Mouse (Mus musculus): ENCODE results near the gene Gm21992. TPM values are rescaled to one million over a fixed set of nuclear protein-coding genes. Genes with fewer than 3 reads are reported as not detected.

The Gm21992 gene
- 12.7 and 17.2 TPM in 2 replicates for polyA plus RNA-seq (2012; rRNA removed)

GRCm38 (mm10) chr19:4811063-4811908 lies at the start of gene Gm21992, which contains the start of gene Rbm14:
Gm21992 (minus strand) TSS chr19:4811612.
Rbm14 (minus strand) TSS chr19:4811634.
- DNase-seq (ENCODE audit: low spot score): peak; percentile 98

GRCm38 (mm10) chr19:4859081-4859480 lies 47.7 kb upstream of the Gm21992 start:
- no peak for DNase-seq (ENCODE audit: low spot score)

GRCm38 (mm10) chr19:4855951-4856350 lies 44.5 kb upstream of the Gm21992 start:
- no peak for DNase-seq (ENCODE audit: low spot score)

- DNase-seq (ENCODE audit: low spot score): no peak
Observed at GRCm38 (mm10) chr19:4855470-4855820, 44.0 kb upstream of the Gm21992 start.

GRCm38 (mm10) chr19:4854552-4855469 lies 43.4 kb upstream of the Gm21992 start, which contains the start of gene Ctsf:
Ctsf (plus strand) TSS chr19:4855130.
- peak; percentile 77 for DNase-seq (ENCODE audit: low spot score)

GRCm38 (mm10) chr19:4850281-4850680 lies 38.9 kb upstream of the Gm21992 start:
- no peak for DNase-seq (ENCODE audit: low spot score)

GRCm38 (mm10) chr19:4849800-4850199 lies 38.4 kb upstream of the Gm21992 start:
- no peak for DNase-seq (ENCODE audit: low spot score)

GRCm38 (mm10) chr19:4847490-4847889 lies 36.1 kb upstream of the Gm21992 start:
- DNase-seq (ENCODE audit: low spot score): no peak

GRCm38 (mm10) chr19:4845846-4846245 lies 34.4 kb upstream of the Gm21992 start:
- no peak for DNase-seq (ENCODE audit: low spot score)

GRCm38 (mm10) chr19:4842611-4843010 lies 31.2 kb upstream of the Gm21992 start:
- no peak for DNase-seq (ENCODE audit: low spot score)

- no peak for DNase-seq (ENCODE audit: low spot score)
Observed at GRCm38 (mm10) chr19:4840848-4841247, 29.4 kb upstream of the Gm21992 start.

- DNase-seq (ENCODE audit: low spot score): peak; percentile 84
Observed at GRCm38 (mm10) chr19:4839149-4839548, 27.7 kb upstream of the Gm21992 start, which contains the start of the genes Ccs and Ccdc87. Ccs (minus strand) TSS chr19:4839332. Ccdc87 (plus strand) TSS chr19:4839366.

- DNase-seq (ENCODE audit: low spot score): no peak
Observed at GRCm38 (mm10) chr19:4838526-4839140, 27.2 kb upstream of the Gm21992 start.

- no peak for DNase-seq (ENCODE audit: low spot score)
Observed at GRCm38 (mm10) chr19:4837049-4837448, 25.6 kb upstream of the Gm21992 start.

- no peak for DNase-seq (ENCODE audit: low spot score)
Observed at GRCm38 (mm10) chr19:4836096-4836495, 24.7 kb upstream of the Gm21992 start.

- no peak for DNase-seq (ENCODE audit: low spot score)
Observed at GRCm38 (mm10) chr19:4833977-4834376, 22.6 kb upstream of the Gm21992 start.

- no peak for DNase-seq (ENCODE audit: low spot score)
Observed at GRCm38 (mm10) chr19:4829156-4829555, 17.7 kb upstream of the Gm21992 start.

GRCm38 (mm10) chr19:4828444-4829114 lies 17.2 kb upstream of the Gm21992 start:
- no peak for DNase-seq (ENCODE audit: low spot score)

- DNase-seq (ENCODE audit: low spot score): peak; percentile 26
Observed at GRCm38 (mm10) chr19:4820678-4821303, 9.4 kb upstream of the Gm21992 start.

GRCm38 (mm10) chr19:4817182-4817835 lies 5.9 kb upstream of the Gm21992 start:
- no peak for DNase-seq (ENCODE audit: low spot score)

All from urinary bladder, adult 2 months (tissue).